ENCODE assay signal across 9 mouse cellular contexts in the genomic region with DNA sequence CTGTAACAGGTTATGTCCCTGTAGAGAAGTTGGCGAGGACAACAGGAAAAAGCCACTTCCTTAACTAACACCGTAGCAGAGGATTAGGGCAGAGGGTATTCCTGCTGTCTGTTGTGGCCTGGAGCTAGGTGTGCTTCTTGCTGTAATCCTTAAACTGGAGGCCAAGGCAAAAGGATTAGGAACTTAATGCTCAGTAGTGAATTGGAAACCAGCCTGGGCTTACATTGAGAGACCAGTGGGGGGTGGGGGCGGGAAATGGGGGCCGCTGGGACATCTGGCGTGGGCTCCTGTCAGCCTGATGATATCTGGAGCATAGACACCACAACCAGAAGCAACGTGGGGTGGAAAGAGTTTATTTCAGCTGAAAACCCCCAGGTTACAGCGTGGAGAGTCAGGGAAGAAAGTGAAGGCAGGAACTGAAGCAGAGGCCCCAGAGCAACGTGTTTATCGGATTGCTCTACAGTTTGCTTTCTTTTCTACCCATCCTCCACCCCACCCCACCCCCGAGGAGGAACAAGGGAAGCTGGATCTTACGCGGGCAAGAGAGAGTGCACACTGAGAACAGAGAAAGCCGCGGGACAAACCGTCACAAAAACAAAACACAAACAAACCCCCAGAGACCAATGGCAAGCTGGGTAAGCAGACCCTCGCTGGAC. TPM values are rescaled to one million over a fixed set of nuclear protein-coding genes. Genes with fewer than 3 reads are reported as not detected.
DNase-seq lines count a peak whose midpoint lies in the region; ATAC-seq and TF ChIP-seq lines count a peak whose summit lies in the region.
"Had no signal": no experiment of that assay in that cellular context is flagged by ENCODE, and none has a peak within 500 bp of the region (broad histone marks: within the 10 kb centered on the region; RNA-seq: fewer than 3 reads in every experiment).

No protein-coding gene starts in this region.

- H3K27me3 ChIP-seq in neural tube, embryonic 11.5 days (ENCODE audit: control insufficient read depth, insufficient read depth, low read length): no peaks in the 10 kb centered on the region
- H3K27me3 ChIP-seq in forebrain, embryonic 12.5 days: peaks cover 3% of the 10 kb centered on the region; the same call in 1 of the 2 replicates
- H3K27me3 ChIP-seq in liver, adult 2 months (ENCODE audit: control insufficient read depth, insufficient read depth, low read length): no peaks in the 10 kb centered on the region
- no peaks in the 10 kb centered on the region for H3K27me3 ChIP-seq in cerebellum, adult 2 months (ENCODE audit: control insufficient read depth, insufficient read depth, low read length)

- WGBS in neural tube, embryonic 11.5 days: 13% methylated on average over 16 of the region's 16 CpGs
- 4% methylated on average over 16 of the region's 16 CpGs for WGBS in forebrain, embryonic 12.5 days
- 7% methylated on average over 16 of the region's 16 CpGs for WGBS in liver, adult 2 months
- 19% methylated on average over 16 of the region's 16 CpGs for WGBS in cerebellum, adult 2 months

- no peaks in the 10 kb centered on the region for H3K36me3 ChIP-seq in neural tube, embryonic 11.5 days (ENCODE audit: control insufficient read depth, insufficient read depth, low read length)
- H3K36me3 ChIP-seq in forebrain, embryonic 12.5 days (replicated peaks): no peaks in the 10 kb centered on the region
- no peaks in the 10 kb centered on the region for H3K36me3 ChIP-seq in liver, adult 2 months (ENCODE audit: control insufficient read depth, insufficient read depth, low read length)

- no peak overlapping the region for H3K27ac ChIP-seq in neural tube, embryonic 11.5 days (ENCODE audit: low read depth, low read length)
- peak overlapping the region; percentile 56; the same call in 1 of the 2 replicates for H3K27ac ChIP-seq in forebrain, embryonic 12.5 days
- peak overlapping the region; percentile 75 for H3K27ac ChIP-seq in liver, adult 2 months (replicated peaks; ENCODE audit: insufficient read depth, low read depth, low read length)
- H3K27ac ChIP-seq in cerebellum, adult 2 months (ENCODE audit: insufficient read depth, low read length): no peak overlapping the region

- no peak for TF ChIP-seq CTCF in liver, adult 2 months (IDR thresholded peaks at IDR 0.05; ENCODE audit: low read depth, low read length)
- no peak for TF ChIP-seq CTCF in cerebellum, adult 2 months (IDR thresholded peaks at IDR 0.05; ENCODE audit: borderline replicate concordance, insufficient read depth, low read depth, low read length)

- no peak for TF ChIP-seq POLR2A in liver, adult 2 months (IDR thresholded peaks at IDR 0.05; ENCODE audit: extremely low read depth, insufficient read depth, low read length)
- no peak for TF ChIP-seq POLR2A in cerebellum, adult 2 months (IDR thresholded peaks at IDR 0.05; ENCODE audit: borderline replicate concordance, insufficient read depth, low read length)

- ATAC-seq in neural tube, embryonic 11.5 days (ENCODE audit: insufficient read depth, low FRiP score, low TSS enrichment): no peak
- ATAC-seq in forebrain, embryonic 12.5 days (ENCODE audit: low FRiP score): no peak

- peak overlapping the region; percentile 42; the same call in 1 of the 2 replicates for H3K9ac ChIP-seq in neural tube, embryonic 11.5 days (ENCODE audit: low read length)
- peak overlapping the region; percentile 47; the same call in 1 of the 2 replicates for H3K9ac ChIP-seq in forebrain, embryonic 12.5 days
- H3K9ac ChIP-seq in liver, adult 2 months (ENCODE audit: low read depth, low read length): peak overlapping the region; percentile 70

- H3K9me3 ChIP-seq in neural tube, embryonic 11.5 days (ENCODE audit: control insufficient read depth, low read length): no peaks in the 10 kb centered on the region
- no peaks in the 10 kb centered on the region for H3K9me3 ChIP-seq in forebrain, embryonic 12.5 days

- H3K4me1 ChIP-seq in neural tube, embryonic 11.5 days (ENCODE audit: control insufficient read depth, insufficient read depth, low read length): peaks cover 5% of the 10 kb centered on the region; the same call in 1 of the 2 replicates
- H3K4me1 ChIP-seq in forebrain, embryonic 12.5 days: peaks cover 17% of the 10 kb centered on the region
- H3K4me1 ChIP-seq in liver, adult 2 months (ENCODE audit: control insufficient read depth, insufficient read depth, low read length): peaks cover 25% of the 10 kb centered on the region
- peaks cover 11% of the 10 kb centered on the region for H3K4me1 ChIP-seq in cerebellum, adult 2 months (ENCODE audit: control insufficient read depth, insufficient read depth, low read length)

- 0 out of 2 replicates have a peak overlapping the region, but pooled peaks have one; percentile 6 for H3K4me3 ChIP-seq in neural tube, embryonic 11.5 days (ENCODE audit: low read depth, low read length)
- H3K4me3 ChIP-seq in forebrain, embryonic 12.5 days (replicated peaks): peak overlapping the region; percentile 10; the same call in 1 of the 2 replicates
- peak overlapping the region; percentile 7 for H3K4me3 ChIP-seq in liver, adult 2 months (ENCODE audit: insufficient read depth, low read depth, low read length)
- no peak overlapping the region for H3K4me3 ChIP-seq in cerebellum, adult 2 months (replicated peaks; ENCODE audit: insufficient read depth, low read depth, low read length)

- peak; percentile 27 for DNase-seq in neural tube, embryonic 11.5 days (ENCODE audit: low spot score)
- no peak for DNase-seq in neural tube, embryonic 10.5 days (ENCODE audit: extremely low spot score, low spot score)
- DNase-seq in liver, adult 2 months (ENCODE audit: extremely low read depth, low read depth, low spot score): no peak
- peak; percentile 45 for DNase-seq in retina, adult 2 months (ENCODE audit: low read depth, low spot score)
- DNase-seq in cerebellum, adult 2 months: no peak
- no peak for DNase-seq in spleen, adult 12 weeks (ENCODE audit: low spot score)
- no peak for DNase-seq in cerebellum, adult 11 months

- H3K79me2 ChIP-seq in liver, adult 2 months (ENCODE audit: control insufficient read depth, insufficient read depth, low read length): no peaks in the 10 kb centered on the region

- H3K4me2 ChIP-seq in neural tube, embryonic 11.5 days (ENCODE audit: low read depth): peak overlapping the region; percentile 19; the same call in 1 of the 2 replicates
- peak overlapping the region; percentile 48 for H3K4me2 ChIP-seq in forebrain, embryonic 12.5 days

RNA-seq across cellular contexts. Expression of a gene that starts 18.9 kb away (rescaled TPM):
- 41.4 and 49.5 TPM in 2 replicates for polyA plus RNA-seq in neural tube, embryonic 11.5 days (2014; fragmentation: Nextera tagmentation; extraction: Ambion mirVana)
- polyA plus RNA-seq in forebrain, embryonic 12.5 days (2016; fragmentation: Nextera tagmentation; extraction: Ambion mirVana): 43.4 and 46.0 TPM in 2 replicates
- total RNA-seq in liver, adult 2 months (2014; rRNA removed): 121 and 135 TPM in 2 replicates
- polyA plus RNA-seq in liver, adult 2 months (2012; rRNA removed): 445 and 478 TPM in 2 replicates
- polyA plus RNA-seq in cerebellum, adult 2 months (2012; rRNA removed): 38.9 and 39.3 TPM in 2 replicates

RNA-seq across cellular contexts. Expression of a gene that starts 20.0 kb away (rescaled TPM):
- 0.19 and 0.24 TPM in 2 replicates for polyA plus RNA-seq in neural tube, embryonic 11.5 days (2014; fragmentation: Nextera tagmentation; extraction: Ambion mirVana)
- 0.09 TPM in 1 of 2 replicates, not detected in the other for polyA plus RNA-seq in forebrain, embryonic 12.5 days (2016; fragmentation: Nextera tagmentation; extraction: Ambion mirVana)
- total RNA-seq in liver, adult 2 months (2014; rRNA removed): 135 and 143 TPM in 2 replicates
- polyA plus RNA-seq in liver, adult 2 months (2012; rRNA removed): 542 and 561 TPM in 2 replicates
- 1.8 and 2.1 TPM in 2 replicates for polyA plus RNA-seq in cerebellum, adult 2 months (2012; rRNA removed)

RNA-seq across cellular contexts. Expression of a gene that starts 26.1 kb away (rescaled TPM):
- 142 and 145 TPM in 2 replicates for polyA plus RNA-seq in neural tube, embryonic 11.5 days (2014; fragmentation: Nextera tagmentation; extraction: Ambion mirVana)
- 130 and 135 TPM in 2 replicates for polyA plus RNA-seq in forebrain, embryonic 12.5 days (2016; fragmentation: Nextera tagmentation; extraction: Ambion mirVana)
- total RNA-seq in liver, adult 2 months (2014; rRNA removed): 43.6 and 46.6 TPM in 2 replicates
- polyA plus RNA-seq in liver, adult 2 months (2012; rRNA removed): 221 and 232 TPM in 2 replicates
- 108 and 119 TPM in 2 replicates for polyA plus RNA-seq in cerebellum, adult 2 months (2012; rRNA removed)

RNA-seq across cellular contexts. Expression of a gene that starts 39.0 kb away (rescaled TPM):
- polyA plus RNA-seq in neural tube, embryonic 11.5 days (2014; fragmentation: Nextera tagmentation; extraction: Ambion mirVana): 244 and 251 TPM in 2 replicates
- polyA plus RNA-seq in forebrain, embryonic 12.5 days (2016; fragmentation: Nextera tagmentation; extraction: Ambion mirVana): 209 and 214 TPM in 2 replicates
- 11.7 and 13.6 TPM in 2 replicates for total RNA-seq in liver, adult 2 months (2014; rRNA removed)
- 36.8 and 44.4 TPM in 2 replicates for polyA plus RNA-seq in liver, adult 2 months (2012; rRNA removed)
- 159 and 168 TPM in 2 replicates for polyA plus RNA-seq in cerebellum, adult 2 months (2012; rRNA removed)

RNA-seq across cellular contexts. Expression of a gene that starts 40.4 kb away (rescaled TPM):
- not detected in 2 replicates for polyA plus RNA-seq in neural tube, embryonic 11.5 days (2014; fragmentation: Nextera tagmentation; extraction: Ambion mirVana)
- polyA plus RNA-seq in forebrain, embryonic 12.5 days (2016; fragmentation: Nextera tagmentation; extraction: Ambion mirVana): not detected in 2 replicates
- 0.28 TPM in 1 of 2 replicates, not detected in the other for total RNA-seq in liver, adult 2 months (2014; rRNA removed)
- not detected in 2 replicates for polyA plus RNA-seq in liver, adult 2 months (2012; rRNA removed)
- polyA plus RNA-seq in cerebellum, adult 2 months (2012; rRNA removed): not detected in 2 replicates
- polyA plus RNA-seq: cortical plate, adult 2 months had no signal

Comparison
In these comparisons a context has a peak if more than half of its experiments do, and no peak if none do; other contexts are left out.
1. DNase-seq: peak in neural tube, embryonic 11.5 days (single experiment) and retina, adult 2 months (single experiment); none in neural tube, embryonic 10.5 days (single experiment), liver, adult 2 months (single experiment), cerebellum, adult 2 months (0 of 2), spleen, adult 12 weeks (single experiment) and cerebellum, adult 11 months (single experiment).
2. H3K27ac ChIP-seq: peak in forebrain, embryonic 12.5 days (single experiment) and liver, adult 2 months (single experiment); none in neural tube, embryonic 11.5 days (single experiment) and cerebellum, adult 2 months (single experiment).
3. RNA of a gene that starts 20.0 kb away (polyA plus RNA-seq): 542 to 561 TPM in liver, adult 2 months; 1.8 to 2.1 TPM in cerebellum, adult 2 months, 0.19 to 0.24 TPM in neural tube, embryonic 11.5 days and 0.09 TPM in forebrain, embryonic 12.5 days; every median in the first group is over 100 times any median in the second.
4. Peak in every context shown above with its lines, with median percentiles within 50 percentile points of each other: H3K9ac ChIP-seq.